In the genomic region with DNA sequence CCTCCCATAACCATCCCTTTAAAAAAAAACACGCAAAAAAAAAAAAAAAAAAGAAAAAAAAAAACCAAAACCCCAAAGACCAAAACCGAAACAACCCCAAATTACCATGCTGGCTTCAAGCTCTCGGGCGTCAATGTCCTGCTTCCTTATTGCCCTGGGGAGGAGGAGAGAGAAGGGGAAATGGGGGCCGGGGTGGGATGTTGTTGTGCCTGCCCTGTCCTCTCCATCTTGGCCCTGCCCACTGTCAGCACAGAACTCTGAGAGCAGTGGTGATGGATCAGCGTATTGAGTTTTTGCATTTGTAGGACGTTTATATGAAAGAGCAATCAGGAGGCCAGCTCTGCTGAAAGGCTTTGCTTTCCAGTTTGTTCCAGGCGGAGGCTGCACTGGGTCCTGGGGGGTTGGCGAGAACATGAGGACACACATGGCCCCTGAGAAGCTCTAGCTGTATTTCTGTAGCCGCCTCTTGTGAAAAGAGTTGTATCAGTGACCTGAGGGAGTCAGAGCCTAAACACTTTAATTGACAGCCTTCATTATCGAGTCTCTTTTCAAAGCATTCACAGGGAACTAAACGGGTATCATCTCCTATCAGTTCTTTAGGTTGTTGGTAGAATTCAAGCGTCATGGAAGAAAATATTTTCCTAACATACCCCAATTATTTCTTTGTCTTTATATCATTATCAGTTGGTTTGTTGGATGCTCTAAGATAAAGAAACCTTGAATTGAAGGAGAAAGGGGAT, we compare ENCODE assay signal across 8 mouse cellular contexts. TPM values are rescaled to one million over a fixed set of nuclear protein-coding genes. Genes with fewer than 3 reads are reported as not detected.
DNase-seq lines count a peak whose midpoint lies in the region; ATAC-seq and TF ChIP-seq lines count a peak whose summit lies in the region.

No protein-coding gene starts in this region.

- DNase-seq in thymus, adult 2 months, result peak; percentile 23
- no peak for DNase-seq in thymus, postnatal 10 days (ENCODE audit: low spot score in 2 of 2)
- no peak for DNase-seq in forebrain, embryonic 11.5 days (ENCODE audit: low spot score)
- peak; percentile 45 for DNase-seq in lung, postnatal 36 days
- no peak for DNase-seq in stomach, postnatal 0 days (ENCODE audit: low spot score)
- no peak for DNase-seq in left cerebral cortex, postnatal 10 days (ENCODE audit: extremely low spot score in 1 of 2, low spot score in 2 of 2)
- DNase-seq in urinary bladder, postnatal 25 days (ENCODE audit: low spot score), result no peak

- WGBS in thymus, adult 2 months, result 4% methylated on average over 13 of the region's 13 CpGs
- WGBS in forebrain, embryonic 11.5 days, result 11% methylated on average over 13 of the region's 13 CpGs
- 3% methylated on average over 13 of the region's 13 CpGs for WGBS in intestine, embryonic 15.5 days
- WGBS in stomach, postnatal 0 days, result 5% methylated on average over 13 of the region's 13 CpGs

- peaks cover 23% of the 10 kb centered on the region for H3K4me1 ChIP-seq in thymus, adult 2 months (replicated peaks; ENCODE audit: control insufficient read depth, insufficient read depth, low read length)
- peaks cover 11% of the 10 kb centered on the region for H3K4me1 ChIP-seq in forebrain, embryonic 11.5 days (replicated peaks; ENCODE audit: control insufficient read depth, insufficient read depth, low read length)
- peaks cover 23% of the 10 kb centered on the region; the same call in 1 of the 2 replicates for H3K4me1 ChIP-seq in intestine, embryonic 15.5 days (replicated peaks)
- H3K4me1 ChIP-seq in stomach, postnatal 0 days (replicated peaks; ENCODE audit: control insufficient read depth, insufficient read depth), result peaks cover 5% of the 10 kb centered on the region; the same call in 1 of the 2 replicates

- no peaks in the 10 kb centered on the region for H3K9me3 ChIP-seq in forebrain, embryonic 11.5 days (ENCODE audit: control insufficient read depth, low read length)
- H3K9me3 ChIP-seq in intestine, embryonic 15.5 days, result no peaks in the 10 kb centered on the region
- no peaks in the 10 kb centered on the region for H3K9me3 ChIP-seq in stomach, postnatal 0 days (ENCODE audit: control insufficient read depth, low read length)

- ATAC-seq in forebrain, embryonic 11.5 days (replicated peaks; ENCODE audit: low FRiP score), result no peak
- ATAC-seq in intestine, embryonic 15.5 days, result 0 out of 2 replicates have a peak, but pooled peaks have one; percentile 13
- ATAC-seq in stomach, postnatal 0 days (ENCODE audit: low FRiP score, low TSS enrichment), result no peak

- intact Hi-C loops in left cerebral cortex, postnatal 10 days (cut with DNase I), result no loop called here

- no peak for TF ChIP-seq POLR2A in thymus, adult 2 months (IDR thresholded peaks at IDR 0.05; ENCODE audit: control insufficient read depth, extremely low read depth, insufficient read depth, low read length, poor library complexity)

- H3K9ac ChIP-seq in forebrain, embryonic 11.5 days (ENCODE audit: low read length), result no peak overlapping the region; the same call in 1 of the 2 replicates
- peak overlapping the region; percentile 30; the same call in 1 of the 2 replicates for H3K9ac ChIP-seq in intestine, embryonic 15.5 days
- H3K9ac ChIP-seq in stomach, postnatal 0 days (ENCODE audit: low read length), result peak overlapping the region; percentile 38; the same call in 1 of the 2 replicates

- no peak for TF ChIP-seq EP300 in stomach, postnatal 0 days (optimal IDR thresholded peaks at IDR 0.05)

- peak overlapping the region; percentile 19 for H3K4me3 ChIP-seq in thymus, adult 2 months (ENCODE audit: control insufficient read depth, insufficient read depth, low read length)
- H3K4me3 ChIP-seq in forebrain, embryonic 11.5 days (ENCODE audit: low read depth, low read length), result no peak overlapping the region
- peak overlapping the region; percentile 28 for H3K4me3 ChIP-seq in intestine, embryonic 15.5 days (replicated peaks)
- H3K4me3 ChIP-seq in stomach, postnatal 0 days (ENCODE audit: low read depth, low read length), result peak overlapping the region; percentile 19

- no peaks in the 10 kb centered on the region for H3K27me3 ChIP-seq in thymus, adult 2 months (ENCODE audit: control insufficient read depth, insufficient read depth, low read length)
- no peaks in the 10 kb centered on the region for H3K27me3 ChIP-seq in forebrain, embryonic 11.5 days (ENCODE audit: control insufficient read depth, insufficient read depth, low read length)
- H3K27me3 ChIP-seq in intestine, embryonic 15.5 days (replicated peaks), result no peaks in the 10 kb centered on the region
- no peaks in the 10 kb centered on the region for H3K27me3 ChIP-seq in stomach, postnatal 0 days (ENCODE audit: control insufficient read depth, insufficient read depth, low read length)

- peak overlapping the region; percentile 94 for H3K27ac ChIP-seq in thymus, adult 2 months (ENCODE audit: control insufficient read depth, insufficient read depth, low read length)
- H3K27ac ChIP-seq in forebrain, embryonic 11.5 days (ENCODE audit: low read depth, low read length), result peak overlapping the region; percentile 55
- peak overlapping the region; percentile 96 for H3K27ac ChIP-seq in intestine, embryonic 15.5 days
- H3K27ac ChIP-seq in stomach, postnatal 0 days (replicated peaks), result peak overlapping the region; percentile 93

- peak overlapping the region; percentile 26 for H3K4me2 ChIP-seq in forebrain, embryonic 11.5 days (ENCODE audit: low read depth, low read length, severe bottlenecking)
- H3K4me2 ChIP-seq in intestine, embryonic 15.5 days (replicated peaks), result peak overlapping the region; percentile 62
- H3K4me2 ChIP-seq in stomach, postnatal 0 days (replicated peaks; ENCODE audit: low read depth), result peak overlapping the region; percentile 50

- no peak for TF ChIP-seq CTCF in thymus, adult 2 months (IDR thresholded peaks at IDR 0.05; ENCODE audit: borderline replicate concordance, control insufficient read depth, extremely low read depth, insufficient read depth, low read length, poor library complexity)
- TF ChIP-seq CTCF in stomach, postnatal 0 days (IDR thresholded peaks at IDR 0.05; ENCODE audit: low read depth), result no peak

- H3K36me3 ChIP-seq in thymus, adult 2 months (ENCODE audit: control insufficient read depth, insufficient read depth, low read length), result no peaks in the 10 kb centered on the region
- H3K36me3 ChIP-seq in forebrain, embryonic 11.5 days (ENCODE audit: control insufficient read depth, insufficient read depth, low read length), result no peaks in the 10 kb centered on the region
- H3K36me3 ChIP-seq in intestine, embryonic 15.5 days, result no peaks in the 10 kb centered on the region; the same call in 1 of the 2 replicates
- no peaks in the 10 kb centered on the region for H3K36me3 ChIP-seq in stomach, postnatal 0 days (ENCODE audit: control insufficient read depth, insufficient read depth, low read length)

RNA-seq across cellular contexts. Expression of gene Ncoa3, which starts 38.0 kb away (rescaled TPM):
- 70.0 and 73.4 TPM in 2 replicates for polyA plus RNA-seq in thymus, adult 2 months (2012; rRNA removed)
- polyA plus RNA-seq in forebrain, embryonic 11.5 days (2014; fragmentation: Nextera tagmentation; extraction: Ambion mirVana), result 17.4 and 18.1 TPM in 2 replicates
- 10.8 TPM in 2 replicates for polyA plus RNA-seq in intestine, embryonic 15.5 days (2015; fragmentation: Nextera tagmentation; extraction: Ambion mirVana)
- 7.5 and 8.3 TPM in 2 replicates for polyA plus RNA-seq in stomach, postnatal 0 days (2015; fragmentation: Nextera tagmentation; extraction: Ambion mirVana)
- total RNA-seq in left cerebral cortex, postnatal 10 days (2021), result 10 to 100 TPM; 31.7 to 34.3 TPM

Comparison
In these comparisons a context has a peak if more than half of its experiments do, and no peak if none do; other contexts are left out.
1. DNase-seq: peak in thymus, adult 2 months (single experiment) and lung, postnatal 36 days (single experiment); none in thymus, postnatal 10 days (0 of 2), forebrain, embryonic 11.5 days (single experiment), stomach, postnatal 0 days (single experiment), left cerebral cortex, postnatal 10 days (0 of 2) and urinary bladder, postnatal 25 days (single experiment).
2. Peak in every context shown above with its lines, with median percentiles within 50 percentile points of each other: H3K27ac ChIP-seq and H3K4me2 ChIP-seq.